Mouse (Mus musculus): ENCODE measurements around the gene Cemip2.

GRCm38 (mm10) chr19:21862991-21863931 lies 85.1 kb downstream of the Cemip2 start:
- TF ChIP-seq POLR2A (IDR thresholded peaks at IDR 0.05; ENCODE audit: control insufficient read depth, low read depth, low read length) (no peak), CTCF (IDR thresholded peaks at IDR 0.05; ENCODE audit: control insufficient read depth, insufficient read depth, insufficient replicate concordance, low read depth, low read length) (no peak)
